Mouse (Mus musculus) liver, postnatal 0 days (tissue): ENCODE results near the gene Lsmem1.

Experiments
- CTCF ChIP-seq: sonication (generic); IDR thresholded peaks from 2 replicates; pipeline ENCODE4 v1.5.1; 2016; ENCODE audit warnings: antibody characterized with exemption, low read depth
- EP300 ChIP-seq: IDR thresholded peaks from 2 replicates; pipeline ENCODE4 v1.6.1; 2016; ENCODE audit warnings: antibody characterized with exemption, low read depth, mild to moderate bottlenecking

DNA sequence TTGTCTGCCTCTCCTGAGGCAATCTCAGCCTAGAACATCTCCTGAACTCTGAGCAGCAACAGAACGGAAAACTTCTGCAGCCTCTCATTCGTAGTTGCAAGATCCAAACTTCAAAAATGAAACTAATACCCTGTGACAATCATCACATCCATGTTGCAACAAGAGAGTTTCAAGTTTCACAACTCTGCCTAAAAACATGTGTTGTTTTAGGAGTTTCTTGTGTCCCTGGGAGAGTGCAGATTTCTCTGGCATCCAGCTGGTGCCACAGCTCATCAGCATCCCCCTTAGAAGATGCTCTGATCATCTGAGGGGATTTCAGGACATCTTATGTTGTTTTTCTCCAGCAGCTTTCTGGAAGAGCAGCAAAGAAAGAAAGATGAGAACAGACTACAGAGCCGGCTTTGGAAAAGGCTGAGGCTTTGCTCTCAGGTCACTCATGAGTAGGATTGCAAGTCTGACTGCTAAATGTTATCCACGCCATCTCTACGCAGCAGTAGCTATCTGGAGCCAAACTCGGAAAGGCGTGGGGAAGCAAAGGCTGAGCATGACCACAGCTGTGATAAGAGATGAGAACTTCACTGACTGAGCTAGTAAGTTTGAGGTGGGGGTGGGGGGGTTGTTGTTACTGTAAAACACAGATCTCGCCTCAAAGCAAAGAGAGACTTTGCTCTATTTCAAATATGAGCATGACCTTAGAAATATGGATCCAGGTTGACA, 46.8 kb downstream of the Lsmem1 start:
- TF ChIP-seq CTCF (no peak), EP300 (no peak)
